Mouse (Mus musculus) ES-E14 (cell line): ENCODE data around the gene Hsd17b14. TPM values are rescaled to one million over a fixed set of nuclear protein-coding genes. Genes with fewer than 3 reads are reported as not detected.
A peak's percentile ranks its signal among the peaks of the same experiment; 100 is the strongest.

ENCODE experiments used
- DNase-seq: peaks from one replicate; pipeline ENCODE4 v3.0.0-alpha.2; 2013; ENCODE audit warnings: low read depth, low spot score
- H3K27ac ChIP-seq: 2 replicates; pipeline ENCODE4 v1.5.1; 2012; ENCODE audit warnings: low read depth, mild to moderate bottlenecking, low read length, moderate library complexity, mixed read lengths; ENCODE audit not compliant: poor library complexity, insufficient read depth, severe bottlenecking
- H3K36me3 ChIP-seq: 2 replicates; pipeline ENCODE4 v1.6.1; 2012; ENCODE audit warnings: mild to moderate bottlenecking, low read length, moderate library complexity, mixed read lengths; ENCODE audit not compliant: control insufficient read depth, poor library complexity, insufficient read depth, severe bottlenecking
- H3K4me1 ChIP-seq, 2 experiments: fragments of 150-350 bp in 1 of 2; sonication (generic) in 1 of 2; 2 replicates each; pipeline ENCODE4 v1.6.1; 2012; ENCODE audit warnings: low read length in 2 of 2, mild to moderate bottlenecking in 1 of 2, mixed read lengths in 1 of 2; ENCODE audit not compliant: control insufficient read depth in 2 of 2, insufficient read depth in 2 of 2, poor library complexity in 1 of 2
- H3K4me3 ChIP-seq, 2 experiments: fragments of 150-350 bp in 1 of 2; sonication (generic) in 1 of 2; 2 replicates each; pipeline ENCODE4 v1.5.1; 2012; ENCODE audit warnings: low read length in 2 of 2, low read depth in 1 of 2, mild to moderate bottlenecking in 1 of 2, mixed read lengths in 1 of 2; ENCODE audit not compliant: insufficient read depth in 1 of 2, poor library complexity in 1 of 2, severe bottlenecking in 1 of 2
- H3K9ac ChIP-seq: 2 replicates; pipeline ENCODE4 v1.6.1; 2012; ENCODE audit warnings: low read depth, mild to moderate bottlenecking, low read length, mixed read lengths; ENCODE audit not compliant: poor library complexity, insufficient read depth, severe bottlenecking
- H3K9me3 ChIP-seq: fragments of 150-350 bp; sonication (generic); 2 replicates; pipeline ENCODE4 v1.6.1; 2012; ENCODE audit warnings: low read depth, mild to moderate bottlenecking, low read length; ENCODE audit not compliant: control insufficient read depth, insufficient read depth
- CHD2 ChIP-seq: IDR thresholded peaks from 2 replicates; pipeline ENCODE4 v1.6.1; 2014; ENCODE audit warnings: mild to moderate bottlenecking, low read depth, low read length, inconsistent platforms
- HCFC1 ChIP-seq: IDR thresholded peaks from 2 replicates; pipeline ENCODE4 v1.6.1; 2012; ENCODE audit warnings: low read length, inconsistent platforms, borderline replicate concordance; ENCODE audit not compliant: insufficient read depth
- MAFK ChIP-seq: IDR thresholded peaks from 2 replicates; pipeline ENCODE4 v1.6.1; 2014; ENCODE audit warnings: mild to moderate bottlenecking, low read depth, low read length, inconsistent platforms; ENCODE audit not compliant: insufficient read depth
- ZC3H11A ChIP-seq: IDR thresholded peaks from 2 replicates; pipeline ENCODE4 v1.6.1; 2012; ENCODE audit warnings: low read depth, mild to moderate bottlenecking, inconsistent platforms, low read length, borderline replicate concordance
- ZNF384 ChIP-seq: IDR thresholded peaks from 2 replicates; pipeline ENCODE4 v1.6.1; 2012; ENCODE audit warnings: low read depth, low read length, inconsistent platforms
- in situ Hi-C, 2 experiments: fragments of 600-800 bp; cut with MboI; formaldehyde crosslinking; loops; one replicate each; pipeline ENCODE4 v1.15.1; 2025; ENCODE audit warnings: low sequenced_read_pairs in 2 of 2, inconsistent platforms in 1 of 2; ENCODE audit not compliant: unreplicated experiment in 2 of 2
- total RNA-seq: library from RNA; depleted of rRNA; stranded (reverse); fragments of 300-350 nt; gene quantifications from 2 replicates; pipeline ENCODE4 v1.2.3, GENCODE M21; 2012; rRNA removed

Hsd17b14 gene
- total RNA-seq = 32.5 and 33.0 TPM in 2 replicates

- TF ChIP-seq ZC3H11A (no peak), CHD2 (no peak), MAFK (no peak), HCFC1 (no peak), ZNF384 (no peak)
Observed at GRCm38 (mm10) chr7:45554744-45555143, at the start of gene Hsd17b14. Hsd17b14 (plus strand) TSS chr7:45554893.

DNA sequence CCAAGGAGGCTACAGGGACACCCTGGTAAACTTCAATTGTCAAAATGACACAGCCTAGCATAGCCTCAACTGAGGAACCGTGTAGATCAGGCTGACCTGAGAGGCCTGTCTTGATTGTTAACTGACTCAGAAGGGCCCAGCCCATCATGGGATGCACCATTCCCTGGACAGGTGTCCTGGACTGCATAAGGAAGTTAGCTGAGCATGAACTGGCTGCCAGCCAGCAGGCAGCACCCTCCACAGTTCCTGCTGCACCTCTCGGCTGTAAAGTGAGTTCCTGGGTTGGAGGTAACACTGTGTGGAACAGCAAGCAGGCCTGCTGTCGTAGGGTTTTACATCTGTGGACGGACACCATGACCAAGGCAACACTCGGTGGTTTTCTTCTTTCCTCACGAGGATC is 47.1 kb upstream of the Hsd17b14 start:
- Histone ChIP-seq H3K36me3 (peaks cover 7% of the 10 kb centered on the region; the same call in 1 of the 2 replicates), H3K27ac (no peak overlapping the region), H3K4me3 (no peak overlapping the region), H3K9me3 (no peaks in the 10 kb centered on the region), H3K4me1 (peaks cover 0 to 3% of the 10 kb centered on the region in 2 experiments; a peak in 1 of 4 replicates), H3K9ac (no peak overlapping the region)
- TF ChIP-seq ZC3H11A = no peak
- TF ChIP-seq CHD2 = no peak
- no peak for TF ChIP-seq MAFK
- TF ChIP-seq HCFC1 = no peak
- TF ChIP-seq ZNF384 = no peak
- DNase-seq = no peak
- in situ Hi-C loops = no loop called here

More at GRCm38 (mm10) chr7:45554744-45555143, at the start of gene Hsd17b14:
- Histone ChIP-seq H3K36me3 (no peaks in the 10 kb centered on the region; the same call in 1 of the 2 replicates), H3K9me3 (no peaks in the 10 kb centered on the region), H3K4me1 (peaks cover 19 to 28% of the 10 kb centered on the region in 2 experiments), H3K9ac (peak within 1 kb of the TSS; percentile 28; the same call in 1 of the 2 replicates), H3K4me3 (peak within 1 kb of the TSS; percentile 24 to 39), H3K27ac (peak within 1 kb of the TSS; percentile 90)
- no peak for DNase-seq
- in situ Hi-C loops = no loop called here

- no peak for DNase-seq
- Histone ChIP-seq H3K36me3 (peaks cover 5% of the 10 kb centered on the region; the same call in 1 of the 2 replicates), H3K9me3 (no peaks in the 10 kb centered on the region), H3K9ac (no peak overlapping the region), H3K4me1 (peaks cover 0 to 5% of the 10 kb centered on the region in 2 experiments; a peak in 2 of 4 replicates), H3K4me3 (no peak overlapping the region), H3K27ac (no peak overlapping the region)
- TF ChIP-seq MAFK (0 out of 2 replicates have a peak, but pooled peaks have one; percentile 16), ZC3H11A (no peak)
- in situ Hi-C loops = no loop called here
Observed at GRCm38 (mm10) chr7:45508561-45508960, 46.1 kb upstream of the Hsd17b14 start.

DNA sequence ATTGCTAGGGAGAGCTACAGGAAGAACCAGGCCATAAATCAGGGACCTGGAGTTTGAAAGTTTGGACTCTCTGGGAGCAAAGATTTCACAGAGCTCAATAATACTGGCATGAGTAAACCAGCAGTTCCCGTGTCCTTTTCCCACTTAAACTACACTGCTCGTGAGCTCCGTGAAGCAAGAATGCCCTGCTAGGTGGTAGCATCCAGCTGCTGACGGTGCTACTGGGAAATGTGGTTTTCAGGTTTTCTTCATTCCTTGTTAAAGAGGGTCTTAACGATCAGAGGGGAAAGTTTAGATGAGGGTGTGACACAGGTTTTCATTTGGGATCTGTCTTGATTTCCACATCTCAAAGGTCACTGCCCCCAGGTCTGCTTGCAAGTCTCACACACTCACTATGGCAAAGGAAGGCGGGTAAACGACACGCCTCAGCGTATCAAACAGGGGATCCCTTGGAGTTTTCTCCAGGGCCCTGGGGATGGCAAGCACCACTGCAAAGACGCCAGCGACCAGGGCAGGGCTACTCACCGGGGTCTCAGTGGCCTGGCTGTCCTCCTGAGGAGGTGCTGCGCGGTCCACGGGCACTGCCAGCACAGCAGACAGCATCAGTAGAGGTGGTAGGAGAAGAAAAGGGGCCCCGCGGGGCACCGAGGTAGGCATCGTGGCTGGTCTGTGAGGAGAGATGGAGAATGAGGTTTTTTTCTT is 45.4 kb upstream of the Hsd17b14 start:
- DNase-seq = no peak
- TF ChIP-seq CHD2 (no peak), ZC3H11A (no peak), MAFK (no peak), HCFC1 (no peak), ZNF384 (no peak)
- H3K36me3 ChIP-seq = peaks cover 5% of the 10 kb centered on the region; the same call in 1 of the 2 replicates
- H3K27ac ChIP-seq = no peak overlapping the region
- H3K9me3 ChIP-seq = no peaks in the 10 kb centered on the region
- in situ Hi-C loops = no loop called here
- H3K9ac ChIP-seq = peak overlapping the region; percentile 85
- H3K4me3 ChIP-seq = peak overlapping the region; percentile 74 to 99
- H3K4me1 ChIP-seq = peaks cover 0 to 12% of the 10 kb centered on the region in 2 experiments; a peak in 3 of 4 replicates
